Mouse (Mus musculus): ENCODE measurements around the gene Hoxc11. TPM values are rescaled to one million over a fixed set of nuclear protein-coding genes. Genes with fewer than 3 reads are reported as not detected.

The Hoxc11 gene
- polyA plus RNA-seq, 1 experiment from 2014 or later: not detected

- H3K4me1 ChIP-seq: peaks cover 10% of the 10 kb centered on the region
- peaks cover 93% of the 10 kb centered on the region for H3K27me3 ChIP-seq (replicated peaks)
- WGBS: under 1% methylated on average over 88 of the region's 88 CpGs
- H3K4me2 ChIP-seq: peak overlapping the region; percentile 29
- no peak overlapping the region for H3K27ac ChIP-seq
- H3K4me3 ChIP-seq: peak overlapping the region; percentile 16; the same call in 1 of the 2 replicates
- H3K9ac ChIP-seq: no peak overlapping the region
- ATAC-seq (replicated peaks): no peak
- no peaks in the 10 kb centered on the region for H3K36me3 ChIP-seq (replicated peaks)
- H3K9me3 ChIP-seq: no peaks in the 10 kb centered on the region
These were observed 27.4 kb downstream of the Hoxc11 start for GRCm38 (mm10) chr15:102981379-102982288.

- Histone ChIP-seq H3K9me3 (no peaks in the 10 kb centered on the region), H3K4me1 (peaks cover 10% of the 10 kb centered on the region), H3K4me3 (no peak overlapping the region), H3K36me3 (replicated peaks) (no peaks in the 10 kb centered on the region), H3K27ac (no peak overlapping the region), H3K9ac (no peak overlapping the region), H3K4me2 (no peak overlapping the region), H3K27me3 (replicated peaks) (peaks cover 95% of the 10 kb centered on the region)
- ATAC-seq (replicated peaks): no peak
- 2% methylated on average over 12 of the region's 12 CpGs for WGBS
These were observed 29.5 kb downstream of the Hoxc11 start for GRCm38 (mm10) chr15:102983716-102984115.

- Histone ChIP-seq H3K4me2 (no peak overlapping the region), H3K27ac (no peak overlapping the region), H3K36me3 (replicated peaks) (no peaks in the 10 kb centered on the region), H3K4me1 (peaks cover 10% of the 10 kb centered on the region), H3K9me3 (no peaks in the 10 kb centered on the region), H3K9ac (no peak overlapping the region), H3K27me3 (replicated peaks) (peaks cover 95% of the 10 kb centered on the region), H3K4me3 (no peak overlapping the region)
- under 1% methylated on average over 10 of the region's 10 CpGs for WGBS
- ATAC-seq (replicated peaks): no peak
These were observed 30.3 kb downstream of the Hoxc11 start for GRCm38 (mm10) chr15:102984521-102984920.

- Histone ChIP-seq H3K4me2 (no peak overlapping the region), H3K4me1 (peaks cover 10% of the 10 kb centered on the region), H3K36me3 (replicated peaks) (no peaks in the 10 kb centered on the region), H3K9ac (no peak overlapping the region), H3K9me3 (no peaks in the 10 kb centered on the region), H3K4me3 (no peak overlapping the region), H3K27me3 (replicated peaks) (peaks cover 95% of the 10 kb centered on the region), H3K27ac (no peak overlapping the region)
- no peak for ATAC-seq (replicated peaks)
- WGBS: 5% methylated on average over 3 of the region's 3 CpGs
These were observed 30.7 kb downstream of the Hoxc11 start for GRCm38 (mm10) chr15:102984925-102985324.

- ATAC-seq (replicated peaks): no peak
These were observed 33.1 kb downstream of the Hoxc11 start for GRCm38 (mm10) chr15:102987124-102987833.

GRCm38 (mm10) chr15:102988078-102988477, 33.9 kb downstream of the Hoxc11 start:
- no peaks in the 10 kb centered on the region for H3K36me3 ChIP-seq (replicated peaks)
- WGBS: 10% methylated on average over 5 of the region's 5 CpGs
- H3K4me2 ChIP-seq: no peak overlapping the region
- no peak for ATAC-seq (replicated peaks)
- H3K9me3 ChIP-seq: no peaks in the 10 kb centered on the region
- no peak overlapping the region for H3K4me3 ChIP-seq
- H3K27me3 ChIP-seq (replicated peaks): peaks cover 95% of the 10 kb centered on the region
- peaks cover 4% of the 10 kb centered on the region; the same call in 1 of the 2 replicates for H3K4me1 ChIP-seq
- no peak overlapping the region for H3K9ac ChIP-seq
- no peak overlapping the region for H3K27ac ChIP-seq

More at GRCm38 (mm10) chr15:102987124-102987833, 33.1 kb downstream of the Hoxc11 start:
- Histone ChIP-seq H3K4me3 (no peak overlapping the region), H3K9ac (no peak overlapping the region), H3K27me3 (replicated peaks) (peaks cover 94% of the 10 kb centered on the region), H3K9me3 (no peaks in the 10 kb centered on the region), H3K27ac (no peak overlapping the region), H3K4me1 (peaks cover 4% of the 10 kb centered on the region; the same call in 1 of the 2 replicates), H3K4me2 (no peak overlapping the region), H3K36me3 (replicated peaks) (no peaks in the 10 kb centered on the region)
- WGBS: 2% methylated on average over 21 of the region's 21 CpGs

GRCm38 (mm10) chr15:102990461-102991397, 36.5 kb downstream of the Hoxc11 start, which contains the start of gene Hoxc8:
TSS of gene Hoxc8 (plus strand) at chr15:102990607.
- H3K4me2 ChIP-seq: no peak within 1 kb of the TSS
- WGBS: under 1% methylated on average over 66 of the region's 69 CpGs

GRCm38 (mm10) chr15:102991782-102992181, 37.6 kb downstream of the Hoxc11 start:
- Histone ChIP-seq H3K4me2 (no peak overlapping the region), H3K9ac (no peak overlapping the region), H3K27ac (no peak overlapping the region), H3K36me3 (replicated peaks) (no peaks in the 10 kb centered on the region), H3K27me3 (replicated peaks) (peaks cover 92% of the 10 kb centered on the region), H3K9me3 (no peaks in the 10 kb centered on the region), H3K4me1 (peaks cover 4% of the 10 kb centered on the region; the same call in 1 of the 2 replicates), H3K4me3 (no peak overlapping the region)
- ATAC-seq (replicated peaks): no peak
- 2% methylated on average over 7 of the region's 7 CpGs for WGBS

More at GRCm38 (mm10) chr15:102990461-102991397, 36.5 kb downstream of the Hoxc11 start, which contains the start of gene Hoxc8:
- Histone ChIP-seq H3K4me3 (0 out of 2 replicates have a peak within 1 kb of the TSS, but pooled peaks have one; percentile 8), H3K4me1 (peaks cover 4% of the 10 kb centered on the region; the same call in 1 of the 2 replicates), H3K9me3 (no peaks in the 10 kb centered on the region), H3K9ac (no peak within 1 kb of the TSS), H3K36me3 (replicated peaks) (no peaks in the 10 kb centered on the region), H3K27ac (no peak within 1 kb of the TSS), H3K27me3 (replicated peaks) (peaks cover 95% of the 10 kb centered on the region)
- ATAC-seq (replicated peaks): no peak

- Histone ChIP-seq H3K9ac (no peak overlapping the region), H3K4me1 (peaks cover 4% of the 10 kb centered on the region; the same call in 1 of the 2 replicates), H3K36me3 (replicated peaks) (no peaks in the 10 kb centered on the region), H3K4me3 (no peak overlapping the region), H3K9me3 (no peaks in the 10 kb centered on the region), H3K27ac (no peak overlapping the region), H3K4me2 (no peak overlapping the region), H3K27me3 (replicated peaks) (peaks cover 91% of the 10 kb centered on the region)
- ATAC-seq (replicated peaks): no peak
- WGBS: under 1% methylated on average over 11 of the region's 11 CpGs
These were observed 38.0 kb downstream of the Hoxc11 start for GRCm38 (mm10) chr15:102992206-102992605.

- no peak for ATAC-seq (replicated peaks)
These were observed 38.6 kb downstream of the Hoxc11 start for GRCm38 (mm10) chr15:102992863-102993262.

GRCm38 (mm10) chr15:102996548-102996947, 42.3 kb downstream of the Hoxc11 start:
- Histone ChIP-seq H3K27ac (no peak overlapping the region), H3K4me3 (no peak overlapping the region), H3K4me1 (peaks cover 11% of the 10 kb centered on the region), H3K27me3 (replicated peaks) (peaks cover 93% of the 10 kb centered on the region), H3K9ac (no peak overlapping the region), H3K4me2 (no peak overlapping the region), H3K9me3 (no peaks in the 10 kb centered on the region), H3K36me3 (replicated peaks) (no peaks in the 10 kb centered on the region)
- ATAC-seq (replicated peaks): no peak
- WGBS: under 1% methylated on average over 9 of the region's 9 CpGs

More at GRCm38 (mm10) chr15:102992863-102993262, 38.6 kb downstream of the Hoxc11 start:
- H3K36me3 ChIP-seq (replicated peaks): no peaks in the 10 kb centered on the region
- H3K27ac ChIP-seq: no peak overlapping the region
- WGBS: 0% methylated on average over 3 of the region's 3 CpGs
- no peak overlapping the region for H3K4me2 ChIP-seq
- H3K27me3 ChIP-seq (replicated peaks): peaks cover 91% of the 10 kb centered on the region
- H3K9ac ChIP-seq: no peak overlapping the region
- no peak overlapping the region for H3K4me3 ChIP-seq
- no peaks in the 10 kb centered on the region for H3K9me3 ChIP-seq
- peaks cover 4% of the 10 kb centered on the region; the same call in 1 of the 2 replicates for H3K4me1 ChIP-seq
